ENCODE assay signal across 18 mouse cellular contexts in the genomic region with DNA sequence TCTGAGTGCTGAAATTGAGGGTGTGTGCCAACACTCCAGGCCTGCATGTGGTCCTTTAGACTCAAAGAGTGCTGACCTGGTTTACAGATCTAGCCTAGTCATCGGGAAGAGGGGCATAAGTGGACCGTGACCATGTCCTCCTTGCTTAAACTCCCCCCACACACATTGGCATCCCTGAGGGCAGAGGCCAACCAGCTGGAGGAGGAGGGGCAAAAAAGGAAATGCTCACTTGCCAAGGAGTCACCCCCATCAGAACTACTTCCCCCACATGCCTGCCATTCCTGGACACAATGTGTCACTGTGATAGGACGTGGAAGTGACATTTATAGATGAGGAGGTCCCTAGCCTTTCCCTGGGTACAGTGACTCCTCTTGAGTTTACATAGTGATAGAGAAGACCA. TPM values are rescaled to one million over a fixed set of nuclear protein-coding genes. Genes with fewer than 3 reads are reported as not detected.
DNase-seq lines count a peak whose midpoint lies in the region; ATAC-seq lines count a peak whose summit lies in the region.
"Had no signal": no experiment of that assay in that cellular context is flagged by ENCODE, and none has a peak within 500 bp of the region (broad histone marks: within the 10 kb centered on the region; RNA-seq: fewer than 3 reads in every experiment).

No protein-coding gene starts in this region.

- H3K4me1 ChIP-seq in heart, embryonic 11.5 days (ENCODE audit: control insufficient read depth, insufficient read depth, low read length), result peaks cover 11% of the 10 kb centered on the region; the same call in 1 of the 2 replicates
- peaks cover 12 to 21% of the 10 kb centered on the region in 2 experiments for H3K4me1 ChIP-seq in heart, embryonic 14.5 days (ENCODE audit: control insufficient read depth in 2 of 2, insufficient read depth in 2 of 2, low read length in 2 of 2)
- no peaks in the 10 kb centered on the region for H3K4me1 ChIP-seq in forebrain, embryonic 15.5 days
- H3K4me1 ChIP-seq: hindbrain, embryonic 12.5 days; midbrain, embryonic 12.5 days; neural tube, embryonic 13.5 days; stomach, embryonic 15.5 days had no signal

- H3K4me2 ChIP-seq in heart, embryonic 11.5 days, result no peak overlapping the region
- no peak overlapping the region for H3K4me2 ChIP-seq in heart, embryonic 14.5 days (ENCODE audit: low read length)
- H3K4me2 ChIP-seq in forebrain, embryonic 15.5 days (replicated peaks), result no peak overlapping the region
- H3K4me2 ChIP-seq: embryonic facial prominence, embryonic 15.5 days; hindbrain, embryonic 12.5 days; lung, embryonic 14.5 days; midbrain, embryonic 12.5 days; neural tube, embryonic 13.5 days; stomach, embryonic 15.5 days had no signal

- DNase-seq in heart, adult 18-20 months, result peak; percentile 17 to 25
- peak; percentile 16 for DNase-seq in A20 (ENCODE audit: low read depth, low spot score)
- peak; percentile 58 for DNase-seq in kidney, postnatal 14 days
- DNase-seq in gastrocnemius, adult 8-10 months (ENCODE audit: low spot score in 2 of 2), result no peak
- DNase-seq: adrenal gland, postnatal 10 days; cerebellum, adult 9-10 months; left cerebral cortex, postnatal 4 days; lung, embryonic 14.5 days; right cerebral cortex, postnatal 14 days had no signal

- no peak overlapping the region for H3K4me3 ChIP-seq in heart, embryonic 11.5 days (ENCODE audit: low read depth, low read length)
- H3K4me3 ChIP-seq in heart, embryonic 14.5 days (ENCODE audit: control insufficient read depth in 1 of 2, insufficient read depth in 1 of 2, low read depth in 1 of 2, low read length in 2 of 2), result no peak overlapping the region
- H3K4me3 ChIP-seq in forebrain, embryonic 15.5 days, result no peak overlapping the region
- H3K4me3 ChIP-seq: embryonic facial prominence, embryonic 15.5 days; hindbrain, embryonic 12.5 days; midbrain, embryonic 12.5 days; neural tube, embryonic 13.5 days; stomach, embryonic 15.5 days had no signal

- H3K9me3 ChIP-seq in heart, embryonic 11.5 days (replicated peaks; ENCODE audit: control insufficient read depth, low read length), result no peaks in the 10 kb centered on the region
- H3K9me3 ChIP-seq in heart, embryonic 14.5 days (ENCODE audit: control insufficient read depth, low read length), result no peaks in the 10 kb centered on the region
- H3K9me3 ChIP-seq in forebrain, embryonic 15.5 days, result no peaks in the 10 kb centered on the region
- H3K9me3 ChIP-seq: embryonic facial prominence, embryonic 15.5 days; hindbrain, embryonic 12.5 days; midbrain, embryonic 12.5 days; neural tube, embryonic 13.5 days; stomach, embryonic 15.5 days had no signal

- H3K27ac ChIP-seq in heart, embryonic 11.5 days (ENCODE audit: low read depth, low read length), result no peak overlapping the region; the same call in 1 of the 2 replicates
- H3K27ac ChIP-seq in heart, embryonic 14.5 days (replicated peaks in 1 of 2; ENCODE audit: control insufficient read depth in 1 of 2, insufficient read depth in 1 of 2, low read depth in 2 of 2, low read length in 2 of 2), result peak overlapping the region; percentile 39 to 69
- H3K27ac ChIP-seq in forebrain, embryonic 15.5 days (replicated peaks), result no peak overlapping the region
- H3K27ac ChIP-seq: embryonic facial prominence, embryonic 15.5 days; hindbrain, embryonic 12.5 days; midbrain, embryonic 12.5 days; neural tube, embryonic 13.5 days had no signal

- no peak for ATAC-seq in heart, embryonic 11.5 days (replicated peaks; ENCODE audit: insufficient number of reproducible peaks, low FRiP score, low TSS enrichment)
- no peak; the same call in 1 of the 2 replicates for ATAC-seq in heart, embryonic 14.5 days (ENCODE audit: insufficient number of reproducible peaks, insufficient read depth, low FRiP score, low read depth)
- ATAC-seq in erythroid progenitor cell, adult 5-6 weeks (replicated peaks; ENCODE audit: low FRiP score, poor library complexity, severe bottlenecking), result no peak
- no peak for ATAC-seq in forebrain, embryonic 15.5 days (replicated peaks)

- no peaks in the 10 kb centered on the region for H3K27me3 ChIP-seq in heart, embryonic 11.5 days (ENCODE audit: control insufficient read depth, insufficient read depth, low read length)
- H3K27me3 ChIP-seq in heart, embryonic 14.5 days (ENCODE audit: control insufficient read depth, insufficient read depth, low read length), result no peaks in the 10 kb centered on the region
- no peaks in the 10 kb centered on the region for H3K27me3 ChIP-seq in forebrain, embryonic 15.5 days
- H3K27me3 ChIP-seq: embryonic facial prominence, embryonic 15.5 days; hindbrain, embryonic 12.5 days; midbrain, embryonic 12.5 days; neural tube, embryonic 13.5 days; stomach, embryonic 15.5 days had no signal

- H3K36me3 ChIP-seq in heart, embryonic 11.5 days (ENCODE audit: control insufficient read depth, insufficient read depth, low read length), result peaks cover 2% of the 10 kb centered on the region; the same call in 1 of the 2 replicates
- H3K36me3 ChIP-seq in heart, embryonic 14.5 days (ENCODE audit: control insufficient read depth, insufficient read depth, low read length), result peaks cover 62% of the 10 kb centered on the region
- H3K36me3 ChIP-seq in forebrain, embryonic 15.5 days, result peaks cover 16% of the 10 kb centered on the region

- no peak overlapping the region for H3K9ac ChIP-seq in heart, embryonic 11.5 days (ENCODE audit: low read depth, low read length)
- H3K9ac ChIP-seq in heart, embryonic 14.5 days (ENCODE audit: low read length), result no peak overlapping the region
- no peak overlapping the region for H3K9ac ChIP-seq in forebrain, embryonic 15.5 days (replicated peaks)
- H3K9ac ChIP-seq: embryonic facial prominence, embryonic 15.5 days; hindbrain, embryonic 12.5 days; lung, embryonic 14.5 days; midbrain, embryonic 12.5 days; neural tube, embryonic 13.5 days; stomach, embryonic 15.5 days had no signal

- WGBS in heart, embryonic 11.5 days (ENCODE audit: insufficient replicate concordance), result 52% methylated on average over 3 of the region's 3 CpGs
- WGBS in heart, embryonic 14.5 days, result 38% methylated on average over 3 of the region's 3 CpGs
- 91% methylated on average over 3 of the region's 3 CpGs for WGBS in forebrain, embryonic 15.5 days

RNA-seq across cellular contexts. Expression of a gene that starts 43.4 kb away (rescaled TPM):
- 10 to 100 TPM; 50.1 to 53.8 TPM for total RNA-seq in heart, adult 18-20 months (2021)
- 11.2 and 14.8 TPM in 2 replicates for polyA plus RNA-seq in heart, embryonic 11.5 days (2014; fragmentation: Nextera tagmentation; extraction: Ambion mirVana)
- 34.4 and 35.6 TPM in 2 replicates for polyA plus RNA-seq in heart, embryonic 14.5 days (2014; fragmentation: Nextera tagmentation; extraction: Ambion mirVana)
- 5.0 TPM in 1 of 2 replicates, not detected in the other for total RNA-seq in erythroid progenitor cell, adult 5-6 weeks (2015; ENCODE audit: low replicate concordance)
- 0.64 TPM in 1 of 2 replicates, not detected in the other for total RNA-seq in erythroid progenitor cell, adult 5-6 weeks (2017; ENCODE audit: low replicate concordance)
- 10 to 100 TPM in 3 of 4 experiments, 1 to 10 TPM in 1; 9.3 to 16.2 (median 12.0) TPM for total RNA-seq in gastrocnemius, adult 8-10 months (2022)
- polyA plus RNA-seq in forebrain, embryonic 15.5 days (2015; fragmentation: Nextera tagmentation; extraction: Ambion mirVana), result 38.8 and 39.8 TPM in 2 replicates

RNA-seq across cellular contexts. Expression of a gene that starts 43.5 kb away (rescaled TPM):
- total RNA-seq in heart, adult 18-20 months (2021), result 10 to 100 TPM; 19.4 to 22.9 TPM
- 31.4 and 33.0 TPM in 2 replicates for polyA plus RNA-seq in heart, embryonic 11.5 days (2014; fragmentation: Nextera tagmentation; extraction: Ambion mirVana)
- polyA plus RNA-seq in heart, embryonic 14.5 days (2014; fragmentation: Nextera tagmentation; extraction: Ambion mirVana), result 30.8 and 32.9 TPM in 2 replicates
- total RNA-seq in erythroid progenitor cell, adult 5-6 weeks (2015; ENCODE audit: low replicate concordance), result 13.0 and 15.5 TPM in 2 replicates
- total RNA-seq in erythroid progenitor cell, adult 5-6 weeks (2017; ENCODE audit: low replicate concordance), result 17.6 and 30.4 TPM in 2 replicates
- 10 to 100 TPM; 26.3 to 31.6 (median 28.2) TPM for total RNA-seq in gastrocnemius, adult 8-10 months (2022)
- polyA plus RNA-seq in forebrain, embryonic 15.5 days (2015; fragmentation: Nextera tagmentation; extraction: Ambion mirVana), result 84.2 and 85.9 TPM in 2 replicates

RNA-seq across cellular contexts. Expression of a gene that starts 57.7 kb away (rescaled TPM):
- 10 to 100 TPM in 1 of 2 experiments, 1 to 10 TPM in 1; 8.8 to 10.3 TPM for total RNA-seq in heart, adult 18-20 months (2021)
- 54.9 and 57.6 TPM in 2 replicates for polyA plus RNA-seq in heart, embryonic 11.5 days (2014; fragmentation: Nextera tagmentation; extraction: Ambion mirVana)
- 44.4 and 48.8 TPM in 2 replicates for polyA plus RNA-seq in heart, embryonic 14.5 days (2014; fragmentation: Nextera tagmentation; extraction: Ambion mirVana)
- 15.9 and 24.7 TPM in 2 replicates for total RNA-seq in erythroid progenitor cell, adult 5-6 weeks (2015; ENCODE audit: low replicate concordance)
- 42.1 and 45.1 TPM in 2 replicates for total RNA-seq in erythroid progenitor cell, adult 5-6 weeks (2017; ENCODE audit: low replicate concordance)
- 1 to 10 TPM; 4.3 to 5.6 (median 4.6) TPM for total RNA-seq in gastrocnemius, adult 8-10 months (2022)
- polyA plus RNA-seq in forebrain, embryonic 15.5 days (2015; fragmentation: Nextera tagmentation; extraction: Ambion mirVana), result 102 and 103 TPM in 2 replicates

Comparison
In these comparisons a context has a peak if more than half of its experiments do, and no peak if none do; other contexts are left out.
1. H3K27ac ChIP-seq: peak in heart, embryonic 14.5 days (2 of 2); none in heart, embryonic 11.5 days (single experiment) and forebrain, embryonic 15.5 days (single experiment).
2. DNase-seq: peak in heart, adult 18-20 months (2 of 2), A20 (single experiment) and kidney, postnatal 14 days (single experiment); none in gastrocnemius, adult 8-10 months (0 of 2).